Mouse (Mus musculus) heart, postnatal 10 days (tissue): ENCODE measurements at regions not wholly inside any gene's neighbourhood (a gene's known extent, or its start where the extent isn't known, plus 50 kb on each side); places are given as distances from the start of the nearest gene placed in this dataset.

Source experiments
- DNase-seq, 2 experiments: peaks; one replicate each; pipeline ENCODE4 v3.0.0; 2021
- intact Hi-C: fragments of 180-260 bp; cut with DNase I; formaldehyde crosslinking; loops from one replicate; pipeline ENCODE4 v1.15.1; 2025

- intact Hi-C loops, result no loop called here
- no peak for DNase-seq
These were observed 1491.2 kb upstream of the Cited2 start for GRCm38 (mm10) chr10:16231821-16232220.

DNA sequence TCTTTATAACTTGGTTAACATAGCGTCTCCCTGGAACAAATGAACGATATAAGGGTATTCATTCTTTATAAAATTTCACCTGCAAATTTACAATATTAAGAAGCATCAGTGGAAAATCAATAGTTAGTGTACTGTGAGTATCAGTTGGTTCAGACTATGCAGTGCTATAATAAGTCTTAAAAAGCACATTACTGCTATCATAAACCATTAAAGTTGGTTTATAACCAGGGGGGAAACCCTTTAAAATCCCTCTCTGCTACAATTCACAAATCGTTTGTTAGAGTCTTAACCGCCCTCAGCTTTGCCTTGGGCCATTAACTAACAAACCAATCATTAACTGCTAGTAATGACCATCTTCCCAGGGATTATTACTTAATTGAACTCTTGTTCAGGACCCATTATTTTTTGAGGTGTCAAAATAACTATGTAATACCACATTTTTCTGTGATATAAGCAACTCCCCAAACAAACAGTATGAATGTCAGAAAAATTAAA, 1489.4 kb upstream of the Cited2 start:
- no peak for DNase-seq
- intact Hi-C loops, result no loop called here

DNA sequence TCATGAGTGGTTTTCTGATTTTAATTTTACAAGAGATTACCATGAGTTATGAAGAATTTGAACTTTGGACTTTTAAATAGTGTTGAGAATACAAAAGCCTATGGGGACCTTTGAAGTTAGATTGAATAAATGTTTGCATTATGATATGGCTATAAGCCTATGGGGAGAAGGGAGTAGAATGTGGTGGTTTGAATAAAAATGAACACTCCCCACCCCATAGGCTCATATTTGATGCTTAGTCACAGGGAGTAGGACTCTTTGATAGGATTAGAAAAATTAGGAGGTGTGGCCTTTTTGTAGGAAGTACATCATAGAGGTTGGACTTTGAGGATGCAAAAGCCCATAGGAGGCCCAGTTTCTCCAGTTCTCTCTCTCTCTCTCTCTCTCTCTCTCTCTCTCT, 1466.7 kb upstream of the Cited2 start:
- intact Hi-C loops, result no loop called here
- no peak for DNase-seq

GRCm38 (mm10) chr10:16272786-16273185, 1450.2 kb upstream of the Cited2 start:
- DNase-seq, result no peak
- intact Hi-C loops, result no loop called here

DNA sequence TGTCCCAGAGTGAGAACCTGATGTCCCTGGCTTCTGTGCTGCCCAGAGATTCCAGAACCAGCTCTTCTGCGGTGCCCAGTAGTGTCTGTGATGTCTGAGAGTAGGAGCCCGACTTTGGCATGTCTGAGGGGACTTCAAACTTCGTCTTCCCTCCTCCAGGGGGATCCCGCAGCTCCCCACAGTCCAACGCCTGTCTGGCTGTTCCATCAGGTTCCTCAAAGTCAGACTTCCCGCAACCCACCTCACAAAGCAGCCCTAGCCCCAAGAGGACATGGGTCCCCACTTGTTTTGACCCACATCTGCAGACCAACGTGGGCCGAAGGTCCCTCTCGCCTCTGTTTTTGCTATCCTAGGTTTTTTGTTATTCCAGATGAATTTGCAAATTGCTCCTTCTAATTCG, 1406.0 kb upstream of the Cited2 start:
- DNase-seq, result no peak
- intact Hi-C loops, result no loop called here

- intact Hi-C loops, result no loop called here
- no peak for DNase-seq
These were observed 1385.5 kb upstream of the Cited2 start for GRCm38 (mm10) chr10:16337546-16337945.

GRCm38 (mm10) chr10:16341496-16341895, 1381.5 kb upstream of the Cited2 start:
- no peak for DNase-seq
- intact Hi-C loops, result loop anchor here (10.0 kb wide), 1 partner anchor 1383 kb away; the partner anchor contains the start of gene Cited2

DNA sequence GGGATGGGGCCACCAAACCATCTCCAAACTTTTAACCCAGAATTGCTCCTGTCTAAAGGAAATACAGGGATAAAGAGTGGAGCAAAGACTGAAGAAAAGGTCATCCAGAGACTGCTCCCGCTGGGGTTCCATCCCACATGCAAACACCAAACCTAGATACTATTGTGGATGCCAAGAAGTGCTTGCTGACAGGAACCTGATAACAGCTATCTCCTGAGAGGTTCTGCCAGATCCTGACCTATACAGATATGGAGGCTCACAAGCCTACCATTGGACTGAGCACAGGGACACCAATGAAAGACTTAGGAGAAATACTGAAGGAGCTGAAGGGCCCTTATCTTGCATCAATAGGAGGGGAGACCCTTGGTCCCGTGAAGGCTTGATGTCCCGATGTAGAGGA, 1359.0 kb upstream of the Cited2 start:
- intact Hi-C loops, result no loop called here
- DNase-seq, result no peak
